Mouse (Mus musculus) yolk sac, embryonic 10.5 days (tissue): Measurements from ENCODE around the gene Ptch2.
A peak's percentile ranks its signal among the peaks of the same experiment; 100 is the strongest.

Experiments
- DNase-seq: peaks from one replicate; pipeline ENCODE4 v3.0.0-alpha.2; 2017; ENCODE audit warnings: low spot score

The Ptch2 gene

GRCm38 (mm10) chr4:117104672-117105071 lies 8.8 kb downstream of the Ptch2 start:
- no peak for DNase-seq

DNA sequence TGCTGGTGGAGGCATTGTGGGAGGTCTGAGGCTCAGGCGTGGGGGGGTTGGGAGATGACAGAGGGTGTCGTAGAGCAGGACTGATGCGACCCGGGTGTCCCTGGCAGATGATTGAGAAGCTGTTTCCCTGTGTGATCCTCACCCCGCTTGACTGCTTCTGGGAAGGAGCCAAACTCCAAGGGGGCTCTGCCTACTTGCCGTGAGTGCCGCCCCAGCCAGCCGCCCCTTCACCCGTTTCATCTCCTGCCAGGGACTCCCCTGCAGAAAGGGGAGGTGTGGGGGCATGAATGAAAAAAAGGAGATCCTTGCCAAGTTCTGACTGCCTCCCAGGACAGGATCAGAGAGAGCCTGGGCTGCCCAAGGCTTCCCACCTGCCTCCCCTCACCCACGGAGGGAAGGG lies 9.3 kb downstream of the Ptch2 start:
- no peak for DNase-seq

DNA sequence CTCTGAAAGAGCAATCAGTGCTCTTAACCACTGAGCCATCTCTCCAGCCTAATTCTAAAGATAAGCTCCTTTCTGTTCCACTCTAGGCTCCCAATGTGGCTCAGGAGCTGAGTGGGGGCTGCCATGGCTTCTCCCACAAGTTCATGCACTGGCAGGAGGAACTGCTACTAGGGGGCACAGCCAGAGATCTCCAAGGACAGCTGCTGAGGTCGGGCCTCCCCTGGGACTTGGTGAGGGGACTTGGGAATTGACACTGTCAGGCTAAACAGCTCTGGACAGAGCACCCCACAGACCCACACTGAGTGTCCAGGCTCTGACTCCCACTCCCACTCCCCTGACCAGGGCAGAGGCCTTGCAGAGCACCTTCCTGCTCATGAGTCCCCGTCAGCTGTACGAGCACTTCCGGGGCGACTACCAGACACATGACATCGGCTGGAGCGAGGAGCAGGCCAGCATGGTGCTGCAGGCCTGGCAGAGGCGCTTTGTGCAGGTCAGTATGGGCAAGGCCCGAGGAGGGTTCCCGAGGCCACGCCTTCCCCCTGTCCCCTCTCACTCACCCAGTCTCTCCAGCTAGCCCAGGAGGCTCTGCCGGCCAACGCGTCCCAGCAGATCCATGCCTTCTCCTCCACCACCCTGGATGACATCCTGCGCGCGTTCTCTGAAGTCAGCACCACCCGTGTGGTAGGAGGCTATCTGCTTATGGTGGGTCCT lies 12.1 kb downstream of the Ptch2 start:
- no peak for DNase-seq

GRCm38 (mm10) chr4:117108524-117108849 lies 12.6 kb downstream of the Ptch2 start:
- DNase-seq = no peak

GRCm38 (mm10) chr4:117109330-117109729 lies 13.5 kb downstream of the Ptch2 start:
- no peak for DNase-seq

DNA sequence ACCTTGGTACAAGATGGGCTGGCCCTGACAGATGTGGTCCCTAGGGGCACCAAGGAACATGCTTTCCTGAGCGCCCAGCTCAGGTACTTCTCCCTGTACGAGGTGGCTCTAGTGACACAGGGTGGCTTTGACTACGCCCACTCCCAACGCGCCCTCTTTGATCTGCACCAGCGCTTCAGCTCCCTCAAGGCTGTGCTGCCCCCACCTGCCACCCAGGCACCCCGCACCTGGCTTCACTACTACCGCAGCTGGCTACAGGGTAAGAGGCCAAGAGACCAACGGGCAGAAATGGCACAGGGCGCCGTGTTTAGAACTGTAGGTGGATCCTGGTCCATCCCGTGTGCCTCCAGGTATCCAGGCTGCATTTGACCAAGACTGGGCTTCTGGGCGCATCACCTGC lies 14.4 kb downstream of the Ptch2 start:
- no peak for DNase-seq

GRCm38 (mm10) chr4:117110985-117111384 lies 15.1 kb downstream of the Ptch2 start:
- DNase-seq = no peak

DNA sequence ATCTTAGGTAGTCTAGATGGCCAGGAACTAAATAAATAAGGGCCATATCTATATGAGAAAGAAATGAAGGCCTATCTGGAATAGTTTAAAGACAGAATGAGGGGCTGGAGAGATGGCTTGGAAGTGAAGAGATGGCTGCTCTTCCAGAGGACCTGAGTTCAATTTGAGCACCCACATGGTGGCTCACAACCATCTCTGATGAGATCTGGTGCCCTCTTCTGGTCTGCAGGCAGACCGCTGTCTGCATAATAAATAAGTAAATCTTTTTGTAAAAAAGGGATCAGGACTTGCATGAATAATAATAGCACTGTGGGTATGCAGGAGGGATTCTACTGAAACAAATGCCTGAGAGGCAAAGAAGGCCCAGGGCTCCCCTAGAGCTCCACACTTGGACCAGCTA lies 17.4 kb downstream of the Ptch2 start:
- DNase-seq = no peak

- DNase-seq = no peak
Measured at GRCm38 (mm10) chr4:117115592-117115991, 19.7 kb downstream of the Ptch2 start.

DNA sequence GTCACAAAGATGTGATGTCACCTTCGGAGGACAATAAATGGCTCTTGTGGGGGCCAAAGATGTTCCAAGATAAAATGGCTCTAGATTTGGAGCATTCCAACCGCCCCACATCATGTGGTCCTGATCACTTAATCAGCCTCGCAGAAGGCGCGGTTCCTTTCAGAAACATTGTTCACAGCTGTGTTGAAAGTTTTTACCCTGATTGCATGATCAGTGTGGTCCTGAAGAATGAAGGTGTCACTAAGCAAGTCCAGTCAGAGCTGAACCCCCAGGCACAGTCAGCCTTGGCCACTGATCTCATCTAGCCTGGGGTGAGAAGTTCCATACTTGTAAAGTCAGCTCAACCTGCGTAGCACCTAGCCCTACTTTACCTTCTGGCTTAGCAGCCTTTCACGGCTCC lies 22.1 kb downstream of the Ptch2 start:
- no peak for DNase-seq

- no peak for DNase-seq
Measured at GRCm38 (mm10) chr4:117119636-117120035, 23.8 kb downstream of the Ptch2 start.

DNA sequence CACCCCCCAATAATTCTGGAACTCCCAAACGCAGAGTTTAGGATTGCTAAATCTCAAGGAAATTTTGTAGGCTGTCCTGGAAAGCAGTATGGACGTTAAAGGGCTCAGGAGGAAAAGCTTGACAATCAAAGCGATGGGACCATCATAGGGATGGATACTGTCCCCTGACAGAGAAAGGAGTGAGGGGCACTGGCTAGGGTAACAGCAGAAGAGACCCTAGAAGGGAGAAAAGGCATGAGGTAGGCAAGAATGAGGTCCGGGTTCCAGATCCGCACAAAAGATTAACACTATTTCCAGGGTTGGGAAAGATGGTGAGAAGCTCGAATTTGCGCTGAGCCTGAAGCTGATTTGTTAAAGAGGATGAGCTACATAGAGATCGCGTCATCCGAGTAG lies 24.2 kb downstream of the Ptch2 start:
- DNase-seq = no peak

DNA sequence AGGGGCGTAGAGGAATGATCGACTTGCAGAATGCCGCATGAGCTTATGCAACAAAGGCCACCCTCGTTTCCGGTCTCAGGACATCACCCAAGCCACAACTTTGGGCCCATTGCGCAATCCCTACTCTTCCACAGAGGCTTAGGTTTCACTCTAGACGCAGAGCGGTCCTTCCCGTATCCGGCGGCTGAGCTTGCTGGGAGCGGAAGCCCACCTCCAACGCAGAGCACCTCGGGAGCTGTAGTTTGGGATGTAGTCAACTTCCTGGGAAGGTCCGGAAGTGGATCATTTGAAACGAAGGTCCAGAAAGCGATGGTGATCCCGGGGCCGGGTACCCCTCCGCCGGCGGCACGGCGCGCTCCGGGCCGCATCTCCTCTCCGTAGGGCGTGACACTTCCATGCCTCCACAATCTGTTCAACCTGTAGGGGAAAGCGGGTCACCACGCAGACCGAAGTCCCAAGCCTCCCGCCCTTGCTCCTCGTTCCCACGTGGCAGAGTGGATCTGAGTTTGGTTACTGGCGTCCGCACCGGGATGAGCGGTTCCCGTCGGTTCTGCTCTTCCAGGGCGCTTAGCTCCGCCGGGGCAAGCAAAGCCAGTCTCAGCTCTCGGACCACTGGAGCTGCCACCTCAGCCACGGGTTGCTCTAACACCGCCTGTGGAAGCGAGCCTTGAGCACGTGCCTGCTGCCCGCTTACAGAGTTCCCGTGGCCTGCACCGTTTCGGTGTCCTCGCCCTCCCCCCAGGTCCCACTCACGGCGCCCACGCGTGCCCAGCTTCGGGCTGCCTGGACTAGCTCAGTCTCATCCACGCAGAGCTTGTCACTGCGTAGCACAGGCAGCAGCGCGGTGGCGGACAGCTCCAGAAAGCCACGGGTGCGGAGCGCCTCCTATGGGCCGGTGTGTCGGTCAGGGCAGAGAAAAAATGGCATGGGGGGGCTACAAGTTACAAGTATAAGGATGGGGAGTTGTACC lies 24.9 kb downstream of the Ptch2 start:
- DNase-seq = peak; percentile 97

DNA sequence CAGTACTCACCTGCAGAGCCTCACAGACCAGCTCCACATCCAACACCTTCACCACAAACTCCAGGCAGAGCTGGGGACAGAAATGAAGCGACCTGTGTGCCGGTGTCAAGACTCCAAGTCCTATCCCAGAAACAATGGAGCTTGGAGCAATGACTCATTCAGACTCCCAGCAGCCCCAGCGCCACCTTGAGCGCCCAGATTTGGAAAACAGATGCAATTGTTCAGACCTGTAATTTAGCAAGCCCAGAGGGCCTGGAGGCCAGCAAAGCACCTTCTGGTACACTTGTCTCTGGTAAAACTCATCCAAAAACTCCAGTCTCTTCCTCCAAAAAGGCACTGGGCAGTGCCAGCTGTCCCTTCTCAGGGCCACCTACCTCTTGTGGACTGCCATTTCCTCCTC lies 26.3 kb downstream of the Ptch2 start:
- DNase-seq = no peak

DNA sequence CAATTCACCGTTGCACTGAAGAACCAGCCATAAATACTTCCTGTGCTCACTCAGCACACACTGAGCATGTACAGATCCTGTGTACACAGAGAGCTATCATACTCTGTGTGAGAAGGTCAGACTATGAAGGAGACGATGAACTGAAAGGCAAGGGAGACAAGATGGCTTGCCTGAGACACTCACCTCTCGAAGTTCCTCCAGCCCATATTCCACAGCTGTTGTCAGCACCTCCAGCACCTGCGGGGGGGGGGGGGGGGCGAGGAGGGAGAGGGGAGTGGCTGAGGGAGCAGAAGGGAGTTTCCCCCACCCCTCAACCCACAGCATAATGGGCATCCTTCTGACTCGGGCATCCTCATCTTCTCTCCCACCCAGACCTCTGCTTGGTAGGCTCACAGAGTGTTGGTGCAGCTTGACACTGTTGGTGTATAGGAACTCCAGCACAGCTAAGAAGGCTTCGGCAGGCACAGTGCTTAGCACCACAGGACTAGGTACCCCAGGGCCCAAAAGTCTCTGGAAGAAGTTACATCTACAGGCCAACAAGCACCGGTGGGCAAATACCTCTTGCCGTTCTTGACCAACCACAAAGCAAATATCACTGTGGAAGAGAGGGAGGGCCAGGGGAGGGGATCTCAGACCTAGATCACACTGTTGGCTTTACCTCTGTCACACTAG lies 27.8 kb downstream of the Ptch2 start:
- DNase-seq = no peak

GRCm38 (mm10) chr4:117124218-117124517 lies 28.3 kb downstream of the Ptch2 start:
- DNase-seq = no peak

DNA sequence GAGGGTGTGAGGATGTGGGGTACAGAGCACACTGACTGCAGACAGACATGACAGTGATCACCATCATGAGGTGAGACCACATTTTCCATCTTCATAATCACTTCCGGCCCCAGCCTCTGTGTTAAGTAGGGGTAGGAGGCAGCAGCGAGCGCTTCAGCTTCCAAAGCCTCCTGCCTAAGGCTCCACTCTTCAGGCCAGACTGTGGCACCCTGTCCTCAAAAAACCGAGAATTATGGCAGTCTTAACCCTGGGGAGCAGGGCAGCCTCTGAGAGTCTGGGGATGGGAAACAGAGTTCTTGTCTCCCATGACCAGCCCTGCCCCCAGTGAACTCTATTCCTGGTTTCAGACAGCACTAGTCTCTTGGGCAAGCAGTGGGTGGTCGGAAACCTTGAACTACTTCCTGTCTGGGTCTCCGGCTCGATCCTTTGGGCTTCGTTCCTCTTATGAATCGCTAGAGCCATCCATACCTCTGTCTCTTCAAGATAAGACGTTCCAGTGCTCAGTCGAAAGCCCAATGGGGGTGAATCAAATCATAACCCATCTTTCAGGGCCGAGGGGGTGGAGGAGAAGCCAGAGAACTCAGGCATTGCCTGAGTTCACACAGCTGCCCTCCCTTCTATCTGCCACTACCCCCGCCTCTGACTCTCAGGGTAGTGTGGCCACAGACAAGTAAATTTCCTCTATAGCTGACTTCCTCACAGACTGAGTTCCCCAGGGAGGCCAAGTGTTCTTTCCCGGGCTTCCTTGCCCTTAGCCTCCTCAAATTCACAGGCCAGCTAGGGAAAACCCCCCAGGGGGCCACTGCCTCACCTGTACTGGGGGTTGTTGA lies 28.9 kb downstream of the Ptch2 start:
- DNase-seq = no peak

DNA sequence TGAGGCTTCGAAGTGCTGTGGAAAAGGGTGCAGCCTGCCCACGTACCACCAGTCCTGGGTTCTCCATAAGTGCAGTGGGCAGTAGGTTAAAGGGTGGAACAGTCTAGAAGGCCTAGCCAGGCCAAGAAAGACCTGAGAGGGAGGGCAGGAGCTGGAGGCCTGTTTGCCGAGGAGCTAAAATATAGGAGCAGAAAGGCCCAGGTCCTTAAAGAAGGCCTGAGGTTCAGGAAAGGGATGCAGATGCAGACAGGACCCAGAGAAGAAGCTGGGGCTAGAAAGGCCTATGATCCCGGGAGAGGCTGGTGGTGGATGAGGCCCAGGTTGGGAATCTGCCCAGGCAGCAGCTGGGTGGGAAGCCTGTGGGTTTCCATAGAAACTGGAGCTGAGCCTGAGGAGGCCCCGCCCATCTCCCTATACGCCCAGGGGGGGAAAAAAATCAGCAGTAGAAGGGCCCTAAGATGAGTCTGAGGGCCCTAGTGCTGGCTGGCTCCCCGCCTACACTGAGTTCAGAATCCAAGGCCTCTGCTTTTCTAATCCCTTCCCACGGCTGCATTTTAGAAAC lies 29.6 kb downstream of the Ptch2 start, which contains the start of gene Btbd19:
TSS of gene Btbd19 (minus strand) at position 378 of the 562 bp plus-strand sequence.
- DNase-seq = no peak

DNA sequence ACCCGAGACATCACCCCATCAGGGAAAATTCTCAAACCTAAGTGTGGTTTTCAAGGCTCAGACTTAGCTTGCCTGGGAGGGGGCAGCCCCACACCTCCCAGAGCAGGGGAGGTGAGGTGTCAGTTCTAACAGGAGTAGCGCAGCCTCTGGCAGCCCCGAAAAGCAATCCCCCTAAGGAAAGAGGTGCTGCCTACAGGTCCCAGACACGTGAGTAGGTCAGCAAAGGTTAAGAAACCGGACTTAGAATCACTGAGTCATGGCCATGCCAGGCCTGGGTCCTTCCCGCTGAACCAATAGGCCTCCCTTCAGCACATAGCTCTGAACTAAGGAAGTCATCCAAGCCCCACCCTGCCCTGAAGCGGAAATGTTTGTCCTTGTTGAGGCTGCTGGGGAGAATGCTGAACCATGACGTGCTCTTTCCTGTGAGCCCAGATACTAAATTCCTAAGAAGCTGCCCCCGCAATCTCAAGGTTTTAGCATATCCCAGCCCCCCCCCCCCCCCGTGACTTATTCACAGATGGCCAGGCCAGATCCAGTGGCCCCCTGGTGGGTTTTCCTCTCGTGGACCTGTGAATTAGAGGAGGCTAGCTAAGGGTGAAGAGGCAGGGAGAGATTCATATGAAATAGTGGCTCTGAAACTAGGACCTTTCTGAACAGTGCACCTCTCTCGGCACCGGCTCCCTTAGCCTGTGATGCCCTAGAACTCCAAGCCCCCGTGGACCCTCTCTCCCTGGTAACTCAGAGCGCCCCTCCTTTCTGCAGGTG lies 30.2 kb downstream of the Ptch2 start:
- peak; percentile 73 for DNase-seq

DNA sequence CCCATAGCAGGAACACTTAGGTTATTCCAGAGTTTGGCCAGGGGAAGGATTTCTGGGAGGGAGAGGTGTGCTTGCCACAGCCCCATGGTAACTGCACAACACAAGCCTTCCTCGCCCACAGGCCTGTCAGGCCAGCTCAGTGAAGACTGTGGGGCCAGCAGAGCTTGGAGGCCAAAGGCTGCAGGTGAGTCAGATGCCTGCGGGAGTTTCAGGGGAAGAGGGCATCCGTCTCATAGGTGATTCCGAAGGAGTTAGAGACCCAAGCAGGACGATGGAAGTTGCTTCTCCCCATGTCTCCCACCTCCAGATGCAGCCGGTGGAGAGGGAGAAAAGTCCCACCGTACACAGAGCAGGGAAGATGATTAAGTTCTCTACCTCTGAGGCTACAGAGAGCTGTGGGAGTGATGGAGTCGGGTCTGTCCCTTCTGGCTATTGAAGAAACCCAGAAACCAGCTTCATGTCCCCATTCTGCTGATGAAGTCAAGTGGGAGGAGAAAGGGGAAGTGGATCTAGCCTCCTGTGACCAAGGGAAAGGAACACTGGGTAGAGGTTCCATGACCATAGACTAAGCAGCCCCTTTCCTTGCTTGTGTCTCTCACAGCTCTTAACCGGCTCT lies 30.9 kb downstream of the Ptch2 start, which contains the start of gene Tctex1d4:
TSS of gene Tctex1d4 (plus strand) at position 120 of the 616 bp plus-strand sequence.
- no peak for DNase-seq
